Mouse (Mus musculus) ovary, postnatal 14 days (tissue): ENCODE data around the gene Slc17a3.

Source experiments
- DNase-seq: peaks from one replicate; pipeline ENCODE4 v3.0.0; 2022; ENCODE audit warnings: low spot score

Gene Slc17a3

GRCm38 (mm10) chr13:23839308-23839707, at the start of gene Slc17a3:
Gene Slc17a3 (plus strand): TSS chr13:23839434.
- no peak for DNase-seq

- DNase-seq = peak; percentile 29
These were observed 46.7 kb upstream of the Slc17a3 start for GRCm38 (mm10) chr13:23792520-23792919.

GRCm38 (mm10) chr13:23799405-23799804, 39.8 kb upstream of the Slc17a3 start:
- no peak for DNase-seq

- DNase-seq = no peak
These were observed 34.7 kb upstream of the Slc17a3 start for GRCm38 (mm10) chr13:23804532-23804931.

- no peak for DNase-seq
These were observed 32.7 kb upstream of the Slc17a3 start, which contains the start of gene Slc17a2 for GRCm38 (mm10) chr13:23806422-23807052. Gene Slc17a2 (plus strand): TSS chr13:23806993.

- DNase-seq = no peak
These were observed 23.1 kb upstream of the Slc17a3 start for GRCm38 (mm10) chr13:23816148-23816547.

GRCm38 (mm10) chr13:23820179-23820940, 18.9 kb upstream of the Slc17a3 start:
- no peak for DNase-seq

- DNase-seq = no peak
These were observed 17.0 kb upstream of the Slc17a3 start for GRCm38 (mm10) chr13:23822213-23822612.

- no peak for DNase-seq
These were observed 12.6 kb upstream of the Slc17a3 start for GRCm38 (mm10) chr13:23826606-23827005.

- DNase-seq = peak; percentile 19
These were observed 6.2 kb upstream of the Slc17a3 start for GRCm38 (mm10) chr13:23833053-23833452.

- no peak for DNase-seq
These were observed 4.4 kb upstream of the Slc17a3 start for GRCm38 (mm10) chr13:23834836-23835235.

- no peak for DNase-seq
These were observed 2.6 kb upstream of the Slc17a3 start for GRCm38 (mm10) chr13:23836630-23837029.

GRCm38 (mm10) chr13:23845851-23846250, 6.6 kb downstream of the Slc17a3 start:
- no peak for DNase-seq

GRCm38 (mm10) chr13:23849299-23849698, 10.1 kb downstream of the Slc17a3 start:
- no peak for DNase-seq

GRCm38 (mm10) chr13:23856401-23856800, 17.2 kb downstream of the Slc17a3 start:
- no peak for DNase-seq

GRCm38 (mm10) chr13:23861815-23862214, 22.6 kb downstream of the Slc17a3 start:
- no peak for DNase-seq

- no peak for DNase-seq
These were observed 25.5 kb downstream of the Slc17a3 start for GRCm38 (mm10) chr13:23864711-23865110.

GRCm38 (mm10) chr13:23866086-23866710, 27.0 kb downstream of the Slc17a3 start:
- no peak for DNase-seq

GRCm38 (mm10) chr13:23867000-23867399, 27.8 kb downstream of the Slc17a3 start:
- no peak for DNase-seq

GRCm38 (mm10) chr13:23867405-23867804, 28.2 kb downstream of the Slc17a3 start, which contains the start of gene Slc17a1:
Gene Slc17a1 (plus strand): TSS chr13:23867750.
- DNase-seq = no peak

- no peak for DNase-seq
These were observed 29.7 kb downstream of the Slc17a3 start for GRCm38 (mm10) chr13:23868790-23869533.

- no peak for DNase-seq
These were observed 30.8 kb downstream of the Slc17a3 start for GRCm38 (mm10) chr13:23869996-23870395.
